Mouse (Mus musculus): ENCODE data around the gene Srrt.

GRCm38 (mm10) chr5:137297126-137297525, 10.3 kb downstream of the Srrt start:
- TF ChIP-seq CTCF (conservative IDR thresholded peaks at IDR 0.05; ENCODE audit: low read length): no peak
- TF ChIP-seq NANOG (IDR thresholded peaks at IDR 0.05; ENCODE audit: borderline replicate concordance, low read length): no peak
- no peak for TF ChIP-seq POU5F1 (IDR thresholded peaks at IDR 0.05; ENCODE audit: borderline replicate concordance, low read length)

Data from E14TG2a.4 (cell line).